Mouse (Mus musculus) limb, embryonic 11.5 days (tissue): ENCODE measurements at regions not wholly inside any gene's neighbourhood (a gene's known extent, or its start where the extent isn't known, plus 50 kb on each side); places are given as distances from the start of the nearest gene placed in this dataset.

Source experiments
- ATAC-seq: fragments of 200-750 bp; cut with Nextera tagmentation; 2 replicates; pipeline ENCODE4 v1.8.0; 2017; ENCODE audit warnings: low read depth; ENCODE audit not compliant: insufficient number of reproducible peaks, low FRiP score, low TSS enrichment
- DNase-seq: peaks from one replicate; pipeline ENCODE4 v3.0.0-alpha.2; 2015; ENCODE audit warnings: low spot score
- H3K27ac ChIP-seq: fragments of 300-500 bp; sonication (generic); replicated peaks from 2 replicates; pipeline ENCODE4 v1.5.1; 2014; ENCODE audit warnings: low read depth, mild to moderate bottlenecking, low read length
- H3K27me3 ChIP-seq: fragments of 300-500 bp; sonication (generic); 2 replicates; pipeline ENCODE4 v1.6.1; 2014; ENCODE audit warnings: mild to moderate bottlenecking, low read length, mixed read lengths; ENCODE audit not compliant: control insufficient read depth, insufficient read depth
- H3K36me3 ChIP-seq: fragments of 300-500 bp; sonication (generic); 2 replicates; pipeline ENCODE4 v1.6.1; 2014; ENCODE audit warnings: mild to moderate bottlenecking, low read length, moderate library complexity, mixed read lengths; ENCODE audit not compliant: control insufficient read depth, insufficient read depth
- H3K4me1 ChIP-seq: fragments of 300-500 bp; sonication (generic); 2 replicates; pipeline ENCODE4 v1.6.1; 2014; ENCODE audit warnings: low read length, mixed read lengths; ENCODE audit not compliant: control insufficient read depth, insufficient read depth
- H3K4me2 ChIP-seq: fragments of 300-500 bp; sonication (generic); 2 replicates; pipeline ENCODE4 v1.6.1; 2014; ENCODE audit warnings: low read depth, mild to moderate bottlenecking, moderate library complexity; ENCODE audit not compliant: severe bottlenecking
- H3K4me3 ChIP-seq: fragments of 300-500 bp; sonication (generic); 2 replicates; pipeline ENCODE4 v1.5.1; 2014; ENCODE audit warnings: low read depth, low read length
- H3K9ac ChIP-seq: fragments of 300-500 bp; sonication (generic); 2 replicates; pipeline ENCODE4 v1.6.1; 2014; ENCODE audit warnings: mild to moderate bottlenecking, low read length
- H3K9me3 ChIP-seq: fragments of 300-500 bp; sonication (generic); 2 replicates; pipeline ENCODE4 v1.6.1; 2016; ENCODE audit warnings: low read length; ENCODE audit not compliant: control insufficient read depth
- WGBS: fragments of 180-500 bp; shearing (Covaris S2); extraction: QIAGEN DNeasy Blood & Tissue Kit; methylation state at CpG from one replicate; pipeline ENCODE4 v1.1.7; 2014; 5-methylcytosine and 5-hydroxymethylcytosine counted together

DNA sequence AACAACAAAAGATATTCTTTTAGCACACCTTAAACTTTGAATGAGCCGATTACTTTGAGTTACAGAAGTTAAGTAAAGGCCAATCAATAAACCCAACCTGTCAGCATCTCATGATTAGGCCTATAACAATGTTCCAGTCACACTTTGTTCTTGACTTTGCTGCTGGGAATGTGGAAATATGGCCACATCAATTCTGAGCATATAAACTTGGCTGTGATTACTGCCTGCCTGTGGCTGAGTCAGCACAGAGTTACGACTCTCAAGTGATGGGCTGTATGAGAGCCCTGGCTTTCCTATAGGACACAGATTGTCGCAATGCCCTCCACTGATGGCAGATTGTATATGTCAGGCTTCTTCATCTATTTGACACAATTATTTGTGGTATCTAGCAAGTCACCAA lies 152.6 kb downstream of the Tm4sf1 start:
- WGBS: 71% methylated on average over 3 of the region's 3 CpGs
- Histone ChIP-seq H3K27ac (no peak overlapping the region), H3K4me1 (no peaks in the 10 kb centered on the region)

DNA sequence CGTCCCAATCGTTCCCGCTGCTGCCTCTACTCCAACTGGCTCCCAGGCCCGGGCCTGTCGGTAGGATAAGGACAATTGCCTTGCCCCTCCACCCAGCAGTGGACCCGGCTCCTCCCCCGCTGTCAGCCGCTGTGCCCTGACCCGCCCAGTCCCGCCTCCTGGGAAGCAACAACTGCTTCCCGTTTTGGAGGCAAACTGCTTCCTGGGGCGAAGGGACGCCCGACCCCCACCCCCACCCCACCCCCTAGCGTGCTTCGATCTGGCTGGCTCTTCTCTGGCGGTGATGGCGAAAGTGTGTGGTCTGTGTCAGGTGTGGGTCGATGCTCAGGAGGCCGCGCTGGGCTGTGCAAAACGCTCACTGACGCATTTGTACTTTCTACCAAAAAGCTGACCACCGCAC lies 164.9 kb downstream of the Tm4sf1 start:
- 18% methylated on average over 24 of the region's 24 CpGs for WGBS
- Histone ChIP-seq H3K27ac (no peak overlapping the region), H3K4me2 (peak overlapping the region; percentile 38), H3K9ac (no peak overlapping the region; the same call in 1 of the 2 replicates), H3K9me3 (no peaks in the 10 kb centered on the region), H3K4me1 (no peaks in the 10 kb centered on the region), H3K4me3 (peak overlapping the region; percentile 21), H3K27me3 (no peaks in the 10 kb centered on the region), H3K36me3 (no peaks in the 10 kb centered on the region)
- DNase-seq: peak; percentile 61
- peak; percentile 73; the same call in 1 of the 2 replicates for ATAC-seq

More for the DNA sequence above, 152.6 kb downstream of the Tm4sf1 start:
- no peak overlapping the region for H3K4me3 ChIP-seq
- no peaks in the 10 kb centered on the region for H3K9me3 ChIP-seq
- H3K4me2 ChIP-seq: no peak overlapping the region
- no peak for ATAC-seq
- no peaks in the 10 kb centered on the region for H3K27me3 ChIP-seq
- DNase-seq: no peak
- no peak overlapping the region for H3K9ac ChIP-seq
- H3K36me3 ChIP-seq: no peaks in the 10 kb centered on the region

- no peaks in the 10 kb centered on the region for H3K4me1 ChIP-seq
- no peak overlapping the region for H3K9ac ChIP-seq
- ATAC-seq (no peak), DNase-seq (no peak)
- no peak overlapping the region for H3K4me2 ChIP-seq
- H3K27ac ChIP-seq: no peak overlapping the region
- no peaks in the 10 kb centered on the region for H3K27me3 ChIP-seq
- no peaks in the 10 kb centered on the region for H3K9me3 ChIP-seq
- no peaks in the 10 kb centered on the region for H3K36me3 ChIP-seq
- no peak overlapping the region for H3K4me3 ChIP-seq
- 85% methylated on average over 2 of the region's 2 CpGs for WGBS
Observed at GRCm38 (mm10) chr3:57128606-57129005, 173.2 kb downstream of the Tm4sf1 start.

GRCm38 (mm10) chr3:57125792-57126485 lies 175.8 kb downstream of the Tm4sf1 start:
- no peak overlapping the region for H3K4me3 ChIP-seq
- no peak overlapping the region for H3K27ac ChIP-seq
- no peak overlapping the region for H3K4me2 ChIP-seq
- H3K36me3 ChIP-seq: no peaks in the 10 kb centered on the region
- DNase-seq (no peak), ATAC-seq (no peak)
- no peaks in the 10 kb centered on the region for H3K4me1 ChIP-seq
- no peaks in the 10 kb centered on the region for H3K27me3 ChIP-seq
- H3K9me3 ChIP-seq: no peaks in the 10 kb centered on the region
- H3K9ac ChIP-seq: no peak overlapping the region
- 74% methylated on average over 4 of the region's 4 CpGs for WGBS

DNA sequence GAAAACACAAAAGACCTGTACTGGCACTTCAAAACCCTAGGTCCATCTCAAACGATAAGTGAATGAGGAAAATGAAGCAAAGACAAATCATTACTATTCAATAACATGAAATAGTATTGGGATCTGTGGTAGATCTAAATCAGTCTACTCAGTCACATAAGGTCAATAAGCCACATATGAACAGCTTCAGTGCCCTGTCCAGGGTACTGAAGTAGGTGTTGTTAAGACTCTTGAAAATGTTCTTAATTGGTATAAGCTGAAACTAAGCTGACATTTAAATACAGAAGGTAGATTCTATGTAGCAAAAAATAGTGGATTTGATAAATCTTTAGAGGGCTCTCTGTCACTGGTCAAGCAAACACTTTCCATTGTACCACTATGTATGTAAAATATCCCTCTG lies 183.8 kb downstream of the Tm4sf1 start:
- Histone ChIP-seq H3K27ac (no peak overlapping the region), H3K27me3 (no peaks in the 10 kb centered on the region), H3K4me2 (no peak overlapping the region), H3K4me3 (no peak overlapping the region), H3K36me3 (no peaks in the 10 kb centered on the region), H3K4me1 (no peaks in the 10 kb centered on the region), H3K9me3 (no peaks in the 10 kb centered on the region), H3K9ac (no peak overlapping the region)
- DNase-seq (peak; percentile 38), ATAC-seq (no peak)
- 94% methylated on average over 1 of the region's 1 CpGs for WGBS

- 82% methylated on average over 2 of the region's 2 CpGs for WGBS
- Histone ChIP-seq H3K27me3 (no peaks in the 10 kb centered on the region), H3K4me2 (no peak overlapping the region), H3K9me3 (no peaks in the 10 kb centered on the region), H3K4me1 (no peaks in the 10 kb centered on the region), H3K9ac (no peak overlapping the region), H3K27ac (no peak overlapping the region), H3K36me3 (no peaks in the 10 kb centered on the region), H3K4me3 (no peak overlapping the region)
- DNase-seq (no peak), ATAC-seq (no peak)
Observed at GRCm38 (mm10) chr3:57102254-57102653, 199.5 kb downstream of the Tm4sf1 start.

- 94% methylated on average over 1 of the region's 1 CpGs for WGBS
- no peak overlapping the region for H3K27ac ChIP-seq
- no peaks in the 10 kb centered on the region for H3K9me3 ChIP-seq
- H3K4me1 ChIP-seq: no peaks in the 10 kb centered on the region
- H3K9ac ChIP-seq: no peak overlapping the region
- no peak overlapping the region for H3K4me2 ChIP-seq
- no peak for DNase-seq
- no peaks in the 10 kb centered on the region for H3K27me3 ChIP-seq
- no peak overlapping the region for H3K4me3 ChIP-seq
- no peak for ATAC-seq
- no peaks in the 10 kb centered on the region for H3K36me3 ChIP-seq
Observed at GRCm38 (mm10) chr3:57100515-57100914, 201.3 kb downstream of the Tm4sf1 start.

DNA sequence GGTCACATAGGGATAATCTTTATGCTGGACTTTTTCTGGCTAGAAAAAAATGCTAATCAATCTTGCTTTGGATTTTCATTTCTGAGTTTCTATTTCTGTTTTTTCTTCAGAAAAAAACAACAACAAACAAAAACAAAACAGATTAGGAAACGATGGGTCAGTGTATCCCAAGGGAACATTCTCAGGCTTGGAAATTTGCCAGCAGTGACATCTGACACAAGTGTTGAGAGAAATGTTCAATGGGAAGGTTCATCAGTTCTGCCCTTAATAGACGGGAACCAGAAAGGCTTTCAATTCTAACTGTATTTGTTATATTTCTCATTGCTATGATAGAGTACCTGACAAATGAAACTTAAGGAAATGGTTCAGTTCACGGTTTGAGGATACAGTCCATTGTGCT lies 206.9 kb downstream of the Tm4sf1 start:
- Histone ChIP-seq H3K27me3 (no peaks in the 10 kb centered on the region), H3K9ac (no peak overlapping the region), H3K4me2 (no peak overlapping the region), H3K4me3 (no peak overlapping the region), H3K9me3 (no peaks in the 10 kb centered on the region), H3K36me3 (no peaks in the 10 kb centered on the region), H3K27ac (no peak overlapping the region), H3K4me1 (no peaks in the 10 kb centered on the region)
- 87% methylated on average over 3 of the region's 3 CpGs for WGBS
- ATAC-seq: no peak
- no peak for DNase-seq
